Mouse (Mus musculus) ES-Bruce4 (cell line): ENCODE data around the gene Cd81. TPM values are rescaled to one million over a fixed set of nuclear protein-coding genes. Genes with fewer than 3 reads are reported as not detected.

ENCODE experiments used
- H3K27ac ChIP-seq: 2 replicates; pipeline ENCODE4 v1.5.1; 2012; ENCODE audit warnings: low read length, inconsistent platforms; ENCODE audit not compliant: insufficient read depth
- H3K27me3 ChIP-seq: 2 replicates; pipeline ENCODE4 v1.6.1; 2012; ENCODE audit warnings: mild to moderate bottlenecking, low read length, inconsistent platforms; ENCODE audit not compliant: control insufficient read depth, poor library complexity, insufficient read depth, severe bottlenecking
- H3K36me3 ChIP-seq: 2 replicates; pipeline ENCODE4 v1.6.1; 2012; ENCODE audit warnings: inconsistent platforms, mild to moderate bottlenecking, low read length, moderate library complexity; ENCODE audit not compliant: control insufficient read depth, poor library complexity, insufficient read depth, severe bottlenecking
- H3K4me1 ChIP-seq: one replicate; pipeline ENCODE4 v1.8.1; 2011; ENCODE audit warnings: low read length; ENCODE audit not compliant: control insufficient read depth, insufficient read depth
- H3K4me3 ChIP-seq: 2 replicates; pipeline ENCODE4 v1.5.1; 2011; ENCODE audit warnings: low read depth, mild to moderate bottlenecking, low read length
- H3K9ac ChIP-seq: 2 replicates; pipeline ENCODE4 v1.6.1; 2012; ENCODE audit warnings: low read depth, mild to moderate bottlenecking, inconsistent platforms; ENCODE audit not compliant: poor library complexity, severe bottlenecking
- H3K9me3 ChIP-seq: replicated peaks from 2 replicates; pipeline ENCODE4 v1.6.1; 2012; ENCODE audit warnings: mild to moderate bottlenecking, low read length, inconsistent platforms; ENCODE audit not compliant: control insufficient read depth, poor library complexity, insufficient read depth, severe bottlenecking
- CTCF ChIP-seq: IDR thresholded peaks from one replicate; pipeline ENCODE4 v1.8.1; 2011; ENCODE audit warnings: low read depth, low read length
- EP300 ChIP-seq: IDR thresholded peaks from 2 replicates; pipeline ENCODE4 v1.6.1; 2011; ENCODE audit warnings: low read depth, low read length; ENCODE audit not compliant: insufficient read depth
- POLR2A ChIP-seq: IDR thresholded peaks from one replicate; pipeline ENCODE4 v1.8.1; 2011; ENCODE audit warnings: low read length; ENCODE audit not compliant: insufficient read depth
- polyA plus RNA-seq: library from polyadenylated mRNA; stranded (reverse); fragments of >200 nt; gene quantifications from 2 replicates; pipeline ENCODE4 v1.2.4, GENCODE M21; 2011; ENCODE audit warnings: low read depth; ENCODE audit not compliant: missing spikeins, insufficient read depth, insufficient read length

Gene Cd81
- polyA plus RNA-seq, 1 experiment, result 392 TPM

DNA sequence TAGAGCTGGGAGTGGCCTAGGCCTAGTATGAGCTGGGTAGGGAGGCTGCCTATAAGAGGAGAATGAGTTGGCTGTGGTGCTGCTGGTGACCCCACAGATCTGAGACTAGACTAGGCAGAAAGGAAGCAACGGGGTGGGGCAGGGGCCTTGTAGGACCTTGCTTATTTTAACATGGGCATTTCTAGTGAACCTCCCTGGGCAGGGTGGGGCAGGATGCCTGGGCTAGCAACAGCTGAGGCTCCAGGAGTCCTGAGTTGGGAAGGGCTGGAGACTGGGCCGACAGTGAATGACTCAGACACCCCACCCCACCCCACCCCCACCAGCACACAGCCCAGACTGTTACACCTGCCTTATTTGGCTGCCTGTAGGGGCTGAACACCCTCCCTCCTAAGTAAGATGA is 10.2 kb downstream of the Cd81 start:
- peak overlapping the region; percentile 66 for H3K27ac ChIP-seq
- TF ChIP-seq POLR2A, result no peak
- TF ChIP-seq EP300, result no peak
- no peak for TF ChIP-seq CTCF

DNA sequence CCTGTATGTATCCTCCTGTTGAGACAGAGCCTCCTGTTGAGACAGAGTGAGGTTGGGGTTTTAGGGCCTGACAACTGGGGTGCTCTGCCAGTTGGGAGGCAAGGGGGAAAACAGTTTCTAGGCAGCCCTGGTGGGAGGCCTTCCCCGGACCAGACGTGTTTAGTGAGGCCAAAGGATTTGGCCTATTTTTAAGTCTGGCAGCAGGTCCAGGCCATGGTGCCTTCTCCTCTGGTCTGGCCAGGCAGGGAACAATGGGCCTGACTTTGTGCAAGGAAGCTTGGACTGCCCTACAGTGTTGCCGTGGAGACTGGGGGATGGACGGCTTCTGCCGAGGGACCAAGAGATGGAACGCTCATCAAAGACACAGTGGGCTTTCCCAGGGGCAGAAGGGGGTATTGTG is 11.7 kb downstream of the Cd81 start:
- Histone ChIP-seq H3K36me3 (peaks cover 64% of the 10 kb centered on the region), H3K27ac (0 out of 2 replicates have a peak overlapping the region, but pooled peaks have one; percentile 16)
- no peak for TF ChIP-seq POLR2A
- no peak for TF ChIP-seq EP300
- no peak for TF ChIP-seq CTCF

More for the DNA sequence above, 10.2 kb downstream of the Cd81 start:
- H3K9me3 ChIP-seq, result no peaks in the 10 kb centered on the region
- peaks cover 68% of the 10 kb centered on the region for H3K36me3 ChIP-seq
- H3K4me1 ChIP-seq, result peaks cover 8% of the 10 kb centered on the region
- H3K9ac ChIP-seq, result no peak overlapping the region
- H3K27me3 ChIP-seq, result no peaks in the 10 kb centered on the region
- H3K4me3 ChIP-seq, result no peak overlapping the region

DNA sequence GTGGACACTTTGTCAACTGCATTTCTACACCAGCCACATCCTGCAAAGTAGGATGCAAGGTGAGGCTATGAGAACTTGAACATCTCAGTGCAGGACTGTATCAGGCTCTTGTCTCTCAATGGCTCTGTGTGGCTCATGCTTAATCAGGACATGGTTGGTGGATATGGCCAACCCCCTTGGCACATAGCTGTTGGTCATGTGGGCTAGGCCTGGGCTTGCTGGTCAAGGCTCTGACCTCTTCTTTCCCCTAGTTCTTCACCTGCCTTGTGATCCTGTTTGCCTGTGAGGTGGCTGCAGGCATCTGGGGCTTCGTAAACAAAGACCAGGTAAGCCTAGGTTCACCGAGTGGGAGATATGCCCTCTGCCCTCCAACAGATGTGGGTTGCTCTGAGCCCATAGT is 13.2 kb downstream of the Cd81 start:
- Histone ChIP-seq H3K9ac (no peak overlapping the region), H3K4me1 (peaks cover 6% of the 10 kb centered on the region), H3K36me3 (peaks cover 60% of the 10 kb centered on the region), H3K4me3 (no peak overlapping the region), H3K9me3 (no peaks in the 10 kb centered on the region), H3K27me3 (no peaks in the 10 kb centered on the region), H3K27ac (no peak overlapping the region)
- TF ChIP-seq POLR2A (no peak), EP300 (no peak), CTCF (no peak)

More for the DNA sequence above, 11.7 kb downstream of the Cd81 start:
- Histone ChIP-seq H3K9ac (no peak overlapping the region), H3K27me3 (no peaks in the 10 kb centered on the region), H3K4me3 (no peak overlapping the region), H3K4me1 (peaks cover 8% of the 10 kb centered on the region), H3K9me3 (no peaks in the 10 kb centered on the region)

DNA sequence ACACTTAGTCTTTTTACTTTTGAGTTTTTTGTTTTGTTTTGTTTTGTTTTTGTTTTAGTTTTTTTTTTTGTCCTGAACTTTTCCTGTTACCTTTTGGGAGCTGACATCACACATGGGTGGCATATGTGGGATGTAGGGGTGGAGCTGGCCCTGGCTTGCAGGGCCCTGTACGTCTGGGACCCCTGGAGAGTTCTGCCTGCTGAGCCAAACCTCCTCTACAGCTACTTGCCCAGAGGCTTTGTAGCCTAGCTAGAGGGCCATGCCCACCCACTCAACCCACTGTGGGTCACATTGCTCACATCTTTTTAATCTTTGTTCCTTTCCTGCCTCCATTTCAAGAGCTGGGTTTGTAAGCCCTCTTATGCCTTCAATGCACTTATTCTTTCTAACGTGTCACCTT is 14.9 kb downstream of the Cd81 start:
- peaks cover 48% of the 10 kb centered on the region for H3K36me3 ChIP-seq
- H3K9ac ChIP-seq, result no peak overlapping the region
- no peaks in the 10 kb centered on the region for H3K9me3 ChIP-seq
- no peak overlapping the region for H3K4me3 ChIP-seq
- peaks cover 2% of the 10 kb centered on the region for H3K4me1 ChIP-seq
- no peak overlapping the region for H3K27ac ChIP-seq
- TF ChIP-seq CTCF (no peak), EP300 (no peak), POLR2A (no peak)
- no peaks in the 10 kb centered on the region for H3K27me3 ChIP-seq

DNA sequence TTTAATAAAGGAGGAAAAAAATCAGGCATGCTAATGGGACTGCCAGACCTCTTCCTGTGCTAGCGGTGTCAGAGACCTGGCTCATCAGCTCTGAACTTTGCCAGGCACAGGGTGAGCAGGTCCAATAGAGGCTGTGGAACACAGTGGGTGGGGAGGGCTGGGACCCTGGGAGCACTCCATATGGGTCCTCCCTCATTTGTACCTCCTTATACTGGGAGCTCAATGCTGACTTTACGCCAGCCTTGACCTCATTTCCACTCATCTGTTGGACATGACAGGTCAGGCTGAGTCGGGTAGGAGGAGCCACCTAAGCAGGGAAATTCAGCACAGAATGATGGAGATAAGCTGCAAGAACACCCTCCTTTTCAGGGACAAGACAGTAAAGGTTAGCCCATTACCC is 15.4 kb downstream of the Cd81 start:
- peak overlapping the region; percentile 11; the same call in 1 of the 2 replicates for H3K9ac ChIP-seq
- no peaks in the 10 kb centered on the region for H3K4me1 ChIP-seq
- peaks cover 44% of the 10 kb centered on the region for H3K36me3 ChIP-seq
- peak overlapping the region; percentile 77 for H3K27ac ChIP-seq
- no peaks in the 10 kb centered on the region for H3K9me3 ChIP-seq
- H3K27me3 ChIP-seq, result no peaks in the 10 kb centered on the region
- TF ChIP-seq CTCF, result no peak
- no peak for TF ChIP-seq EP300
- no peak for TF ChIP-seq POLR2A
- H3K4me3 ChIP-seq, result peak overlapping the region; percentile 65; the same call in 1 of the 2 replicates

DNA sequence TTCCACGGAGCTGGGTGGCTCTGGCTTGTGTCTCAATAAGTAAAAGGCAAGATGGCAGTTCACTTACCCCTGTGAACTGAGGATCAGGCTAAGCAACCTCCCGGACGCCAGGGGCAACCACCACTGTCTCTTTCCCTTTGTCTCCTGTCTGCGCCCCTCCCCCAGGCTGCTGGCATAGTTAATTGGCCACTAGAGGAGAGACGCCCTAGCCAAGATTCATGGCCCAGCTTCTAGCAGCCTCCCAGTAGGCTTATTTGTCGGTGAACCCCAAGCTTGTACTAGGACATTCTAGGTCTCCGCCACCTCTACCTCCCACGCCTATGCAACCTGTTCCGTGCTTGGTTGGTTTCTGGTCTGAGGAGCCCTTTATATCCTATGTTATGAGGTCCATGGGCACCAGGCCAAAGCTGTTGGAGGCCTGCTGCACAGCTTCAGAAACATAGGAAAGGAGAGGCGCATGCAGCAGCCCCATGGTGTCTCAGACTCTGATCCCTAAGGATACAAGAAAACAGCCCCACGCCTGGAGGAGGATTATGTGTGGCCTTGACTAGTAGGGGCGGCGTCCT is 15.9 kb downstream of the Cd81 start:
- TF ChIP-seq POLR2A (no peak), EP300 (no peak), CTCF (no peak)
- Histone ChIP-seq H3K36me3 (peaks cover 39% of the 10 kb centered on the region), H3K9ac (peak overlapping the region; percentile 11), H3K4me3 (peak overlapping the region; percentile 65), H3K4me1 (no peaks in the 10 kb centered on the region), H3K27ac (peak overlapping the region; percentile 77), H3K9me3 (no peaks in the 10 kb centered on the region), H3K27me3 (no peaks in the 10 kb centered on the region)
